Mouse (Mus musculus) kidney, adult 18-20 months (tissue): ENCODE results near the gene Hmcn2.
A peak's percentile ranks its signal among the peaks of the same experiment; 100 is the strongest.

Experiments used
- DNase-seq: peaks from one replicate; pipeline ENCODE4 v3.0.0; 2021

The Hmcn2 gene

GRCm38 (mm10) chr2:31305684-31306083 is 8.5 kb upstream of the Hmcn2 start:
- DNase-seq, result peak; percentile 40

- no peak for DNase-seq
These were observed 6.0 kb upstream of the Hmcn2 start for GRCm38 (mm10) chr2:31308257-31308656.

DNA sequence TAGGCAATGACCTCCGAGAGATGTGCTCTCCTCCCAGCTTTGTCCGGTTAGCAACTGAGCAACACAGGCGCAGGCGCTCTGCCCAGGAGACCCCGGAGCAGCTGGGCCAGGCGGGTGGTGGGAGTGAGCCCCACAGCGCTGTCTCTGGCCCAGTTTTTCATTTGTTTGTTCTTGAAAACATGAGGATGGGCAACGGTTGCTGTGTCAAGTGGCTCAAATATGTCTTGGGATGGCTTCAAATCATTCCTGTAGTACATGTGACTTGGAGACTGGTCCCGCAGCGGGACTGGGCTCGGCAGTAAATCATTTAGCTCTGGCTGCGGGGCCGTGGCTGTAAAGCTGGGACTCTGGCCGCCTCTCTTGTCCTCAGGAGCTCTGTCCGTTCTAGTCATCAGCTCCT is 4.7 kb upstream of the Hmcn2 start:
- DNase-seq, result no peak

DNA sequence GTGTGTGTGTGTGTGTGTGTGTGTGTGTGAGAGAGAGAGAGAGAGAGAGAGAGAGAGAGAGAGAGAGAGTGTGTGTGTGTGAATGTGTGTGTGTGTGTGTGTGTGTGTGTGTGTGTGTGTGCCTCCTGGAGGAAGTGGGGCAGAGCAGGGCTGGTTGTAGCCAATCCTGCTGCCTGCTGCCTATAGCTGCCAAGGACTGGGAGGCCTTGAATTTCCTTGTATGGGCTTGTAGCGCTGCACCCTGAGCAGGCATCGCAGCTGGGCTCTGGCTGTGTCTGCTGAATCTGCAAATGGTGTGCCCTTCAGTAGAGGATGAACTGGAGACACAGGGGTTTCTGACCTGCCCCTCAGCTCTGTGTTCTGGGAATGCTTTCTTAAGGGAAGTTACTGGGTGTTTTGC is 3.9 kb downstream of the Hmcn2 start:
- no peak for DNase-seq

GRCm38 (mm10) chr2:31319200-31319599 is 5.0 kb downstream of the Hmcn2 start:
- DNase-seq, result no peak

GRCm38 (mm10) chr2:31327186-31327585 is 13.0 kb downstream of the Hmcn2 start:
- DNase-seq, result no peak

DNA sequence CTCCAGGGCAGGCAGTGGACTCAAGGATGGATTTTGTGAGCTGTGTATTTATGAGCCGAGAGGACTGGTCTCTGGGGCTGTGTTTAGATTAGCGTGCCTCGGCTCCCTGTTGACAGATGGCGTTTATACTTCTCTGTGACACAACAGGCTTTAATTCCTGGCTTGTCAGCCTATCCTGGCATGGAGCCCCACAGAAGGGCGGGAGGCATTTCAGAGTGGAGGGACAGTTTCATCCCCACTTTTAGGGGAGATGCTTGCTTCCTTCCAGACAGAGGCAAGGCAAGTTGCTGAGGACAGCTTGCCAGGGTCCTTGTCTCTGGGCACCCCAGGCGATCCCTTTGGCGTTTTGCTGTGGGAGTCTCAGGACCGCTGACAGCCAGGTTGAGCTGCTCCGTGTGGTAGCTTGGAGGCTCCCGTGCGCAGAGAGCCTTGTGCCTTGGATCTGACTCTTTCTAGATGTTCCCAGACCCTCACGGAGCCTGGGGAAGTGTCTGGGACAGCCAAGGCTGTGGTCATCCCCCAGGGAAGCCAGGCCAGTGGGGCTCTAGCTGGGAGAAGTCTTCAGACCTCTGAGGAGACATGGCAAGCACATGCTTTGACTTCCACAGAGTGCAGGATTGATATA is 23.6 kb downstream of the Hmcn2 start:
- DNase-seq, result no peak

- peak; percentile 43 for DNase-seq
These were observed 25.6 kb downstream of the Hmcn2 start for GRCm38 (mm10) chr2:31339826-31340225.

GRCm38 (mm10) chr2:31341726-31342535 is 27.7 kb downstream of the Hmcn2 start:
- no peak for DNase-seq

DNA sequence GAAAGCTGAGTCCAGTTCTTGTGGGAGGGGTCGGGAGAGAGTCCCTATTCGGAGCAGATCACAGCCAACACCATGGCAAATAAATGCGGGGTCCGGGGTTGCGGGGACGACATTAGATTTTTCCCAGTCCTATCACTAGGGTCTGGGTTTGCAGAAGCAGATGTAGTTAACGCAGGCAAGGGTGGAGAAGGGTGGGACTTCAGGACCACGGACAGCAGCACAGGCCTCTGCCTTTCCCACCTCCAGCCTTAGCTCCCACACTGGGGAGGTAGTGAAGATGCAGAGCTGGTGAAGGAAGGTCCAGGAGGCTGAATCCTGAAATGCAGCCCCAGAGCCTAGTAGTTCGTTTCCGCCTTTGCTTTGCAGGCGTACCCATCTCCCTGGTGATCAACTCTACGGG is 31.9 kb downstream of the Hmcn2 start:
- peak; percentile 33 for DNase-seq

DNA sequence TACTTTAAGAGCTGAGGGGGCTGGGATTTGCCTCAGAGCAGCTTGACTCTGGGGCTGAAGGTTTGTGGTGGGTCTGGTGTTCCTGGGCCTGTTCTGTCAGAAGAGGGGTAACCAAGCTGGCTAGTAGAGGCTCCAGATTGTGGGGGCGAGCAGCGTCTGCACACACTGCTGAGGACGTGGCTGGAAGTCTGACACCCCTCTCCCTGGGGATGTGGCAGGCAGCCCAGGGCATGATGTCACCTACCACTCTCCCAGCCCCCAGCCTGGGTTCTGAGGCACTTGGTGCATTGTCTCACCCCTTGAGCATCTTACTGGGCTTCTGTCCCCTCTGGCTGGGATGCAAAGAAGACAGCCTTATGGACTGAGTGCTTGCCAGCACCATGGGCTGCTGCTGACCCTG is 34.2 kb downstream of the Hmcn2 start:
- DNase-seq, result no peak

- DNase-seq, result no peak
These were observed 34.6 kb downstream of the Hmcn2 start for GRCm38 (mm10) chr2:31348850-31349249.

- no peak for DNase-seq
These were observed 42.6 kb downstream of the Hmcn2 start for GRCm38 (mm10) chr2:31356771-31357170.

- no peak for DNase-seq
These were observed 45.1 kb downstream of the Hmcn2 start for GRCm38 (mm10) chr2:31359316-31359715.

GRCm38 (mm10) chr2:31367186-31367585 is 53.0 kb downstream of the Hmcn2 start:
- DNase-seq, result no peak

GRCm38 (mm10) chr2:31371396-31371795 is 57.2 kb downstream of the Hmcn2 start:
- DNase-seq, result peak; percentile 18

DNA sequence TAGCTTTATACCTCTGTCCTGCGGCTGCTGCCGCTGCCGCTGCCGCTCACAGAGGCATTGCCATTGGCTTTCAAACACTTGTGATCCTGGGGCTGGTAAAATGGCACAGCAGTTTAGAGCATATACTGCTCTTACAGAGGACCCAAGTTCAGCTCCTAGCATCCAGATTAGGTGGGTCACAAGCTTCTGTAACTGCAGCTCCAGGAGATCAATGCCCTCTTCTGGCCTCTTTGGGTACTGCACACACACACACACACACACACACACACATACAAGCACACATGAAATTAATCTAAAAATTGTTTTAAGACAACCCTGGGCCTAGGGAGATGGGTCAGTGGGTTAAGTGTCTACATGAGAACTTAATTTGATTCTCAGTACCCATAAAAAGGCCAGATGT is 58.0 kb downstream of the Hmcn2 start:
- no peak for DNase-seq

DNA sequence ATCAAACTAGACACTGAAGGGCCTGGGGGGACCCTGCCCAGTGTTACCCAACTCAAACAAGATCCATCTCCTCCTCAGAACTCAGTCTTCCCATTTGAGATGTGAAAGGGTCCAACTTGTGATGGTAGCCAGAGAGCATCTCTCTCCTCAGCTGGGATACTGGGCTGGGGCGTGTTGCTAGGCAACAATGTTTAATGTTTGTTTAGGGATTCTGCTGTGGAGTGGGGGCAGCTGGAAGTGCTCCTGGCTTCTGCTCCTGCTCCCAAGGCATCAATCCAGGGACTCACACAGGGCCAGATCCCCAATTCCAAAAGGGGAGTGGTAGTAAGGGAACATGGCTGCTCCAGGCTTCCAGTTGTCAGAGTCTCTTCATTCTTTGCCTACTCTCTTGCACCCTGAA is 60.2 kb downstream of the Hmcn2 start:
- DNase-seq, result no peak

- DNase-seq, result no peak
These were observed 61.8 kb downstream of the Hmcn2 start for GRCm38 (mm10) chr2:31376057-31376456.

GRCm38 (mm10) chr2:31377481-31377880 is 63.3 kb downstream of the Hmcn2 start:
- no peak for DNase-seq

- peak; percentile 43 for DNase-seq
These were observed 67.2 kb downstream of the Hmcn2 start for GRCm38 (mm10) chr2:31381292-31381846.

- DNase-seq, result peak; percentile 62
These were observed 68.7 kb downstream of the Hmcn2 start for GRCm38 (mm10) chr2:31382952-31383351.

- DNase-seq, result no peak
These were observed 102.8 kb downstream of the Hmcn2 start for GRCm38 (mm10) chr2:31416968-31417367.

GRCm38 (mm10) chr2:31418021-31418420 is 103.8 kb downstream of the Hmcn2 start:
- DNase-seq, result no peak
